Mouse (Mus musculus): ENCODE measurements at regions not wholly inside any gene's neighbourhood (a gene's known extent, or its start where the extent isn't known, plus 50 kb on each side); places are given as distances from the start of the nearest gene placed in this dataset.

- no peak overlapping the region for H3K27ac ChIP-seq (ENCODE audit: low read depth, low read length)
- no peak overlapping the region for H3K9ac ChIP-seq (replicated peaks; ENCODE audit: low read length, poor library complexity, severe bottlenecking)
- WGBS = 10% methylated on average over 3 of the region's 3 CpGs
- DNase-seq (ENCODE audit: low spot score) = peak; percentile 42
- H3K36me3 ChIP-seq (ENCODE audit: insufficient read depth, low read length) = no peaks in the 10 kb centered on the region
- no peak overlapping the region for H3K4me2 ChIP-seq (ENCODE audit: low read depth, low read length, poor library complexity, severe bottlenecking)
- H3K4me3 ChIP-seq (ENCODE audit: low read depth, low read length) = no peak overlapping the region
- H3K27me3 ChIP-seq (ENCODE audit: insufficient read depth, low read length) = no peaks in the 10 kb centered on the region
- ATAC-seq (ENCODE audit: low FRiP score) = no peak
- H3K9me3 ChIP-seq (ENCODE audit: low read length) = no peaks in the 10 kb centered on the region
- TF ChIP-seq CTCF (IDR thresholded peaks at IDR 0.05) = no peak
- H3K4me1 ChIP-seq (ENCODE audit: insufficient read depth, low read length) = no peaks in the 10 kb centered on the region
Observed at GRCm38 (mm10) chr9:91476596-91476995, 111.0 kb upstream of the Zic1 start.

GRCm38 (mm10) chr9:91462713-91463425, 97.3 kb upstream of the Zic1 start:
- no peak for ATAC-seq (ENCODE audit: low FRiP score)
- no peak for DNase-seq (ENCODE audit: low spot score)
- WGBS = 77% methylated on average over 5 of the region's 5 CpGs

GRCm38 (mm10) chr9:91459921-91460320, 94.3 kb upstream of the Zic1 start:
- Histone ChIP-seq H3K36me3 (ENCODE audit: insufficient read depth, low read length) (no peaks in the 10 kb centered on the region), H3K4me3 (ENCODE audit: low read depth, low read length) (no peak overlapping the region), H3K9ac (replicated peaks; ENCODE audit: low read length, poor library complexity, severe bottlenecking) (no peak overlapping the region), H3K4me2 (ENCODE audit: low read depth, low read length, poor library complexity, severe bottlenecking) (no peak overlapping the region), H3K27me3 (ENCODE audit: insufficient read depth, low read length) (no peaks in the 10 kb centered on the region), H3K27ac (ENCODE audit: low read depth, low read length) (no peak overlapping the region), H3K9me3 (ENCODE audit: low read length) (no peaks in the 10 kb centered on the region), H3K4me1 (ENCODE audit: insufficient read depth, low read length) (no peaks in the 10 kb centered on the region)
- no peak for DNase-seq (ENCODE audit: low spot score)
- no peak for ATAC-seq (ENCODE audit: low FRiP score)
- 40% methylated on average over 2 of the region's 2 CpGs for WGBS
- TF ChIP-seq CTCF (IDR thresholded peaks at IDR 0.05) = no peak

More at GRCm38 (mm10) chr9:91462713-91463425, 97.3 kb upstream of the Zic1 start:
- Histone ChIP-seq H3K36me3 (ENCODE audit: insufficient read depth, low read length) (no peaks in the 10 kb centered on the region), H3K4me3 (ENCODE audit: low read depth, low read length) (no peak overlapping the region), H3K27me3 (ENCODE audit: insufficient read depth, low read length) (no peaks in the 10 kb centered on the region), H3K4me2 (ENCODE audit: low read depth, low read length, poor library complexity, severe bottlenecking) (no peak overlapping the region), H3K4me1 (ENCODE audit: insufficient read depth, low read length) (no peaks in the 10 kb centered on the region), H3K27ac (ENCODE audit: low read depth, low read length) (no peak overlapping the region), H3K9ac (replicated peaks; ENCODE audit: low read length, poor library complexity, severe bottlenecking) (no peak overlapping the region), H3K9me3 (ENCODE audit: low read length) (no peaks in the 10 kb centered on the region)
- no peak for TF ChIP-seq CTCF (IDR thresholded peaks at IDR 0.05)

DNA sequence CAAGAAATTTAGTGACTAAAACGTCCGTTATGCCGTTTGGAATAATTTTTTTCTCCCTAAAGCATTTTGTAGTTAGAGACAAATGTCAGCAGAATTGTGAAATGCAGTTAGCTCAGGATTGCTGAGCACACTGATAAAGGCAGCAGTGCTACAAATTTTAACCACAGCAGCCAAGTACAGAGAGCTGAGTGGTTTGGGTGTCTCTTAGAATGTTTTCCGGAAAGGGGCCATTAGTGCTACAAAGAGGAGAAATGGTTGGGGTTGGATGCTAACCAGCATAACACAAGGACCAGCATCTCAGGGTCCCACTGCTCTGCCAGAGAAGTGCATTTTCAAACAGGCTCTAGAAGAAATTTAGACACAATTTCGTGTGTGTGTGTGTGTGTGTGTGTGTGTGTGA, 91.2 kb upstream of the Zic1 start:
- no peak for TF ChIP-seq CTCF (IDR thresholded peaks at IDR 0.05)
- Histone ChIP-seq H3K36me3 (ENCODE audit: insufficient read depth, low read length) (no peaks in the 10 kb centered on the region), H3K4me2 (ENCODE audit: low read depth, low read length, poor library complexity, severe bottlenecking) (no peak overlapping the region), H3K4me1 (ENCODE audit: insufficient read depth, low read length) (no peaks in the 10 kb centered on the region), H3K27ac (ENCODE audit: low read depth, low read length) (no peak overlapping the region), H3K9ac (replicated peaks; ENCODE audit: low read length, poor library complexity, severe bottlenecking) (no peak overlapping the region), H3K9me3 (ENCODE audit: low read length) (no peaks in the 10 kb centered on the region), H3K4me3 (ENCODE audit: low read depth, low read length) (no peak overlapping the region), H3K27me3 (ENCODE audit: insufficient read depth, low read length) (no peaks in the 10 kb centered on the region)
- DNase-seq (ENCODE audit: low spot score) = no peak
- no peak for ATAC-seq (ENCODE audit: low FRiP score)
- WGBS = 53% methylated on average over 5 of the region's 5 CpGs

- Histone ChIP-seq H3K36me3 (ENCODE audit: insufficient read depth, low read length) (no peaks in the 10 kb centered on the region), H3K4me2 (ENCODE audit: low read depth, low read length, poor library complexity, severe bottlenecking) (no peak overlapping the region), H3K27ac (ENCODE audit: low read depth, low read length) (no peak overlapping the region), H3K27me3 (ENCODE audit: insufficient read depth, low read length) (no peaks in the 10 kb centered on the region), H3K4me3 (ENCODE audit: low read depth, low read length) (no peak overlapping the region), H3K9ac (replicated peaks; ENCODE audit: low read length, poor library complexity, severe bottlenecking) (no peak overlapping the region), H3K9me3 (ENCODE audit: low read length) (no peaks in the 10 kb centered on the region), H3K4me1 (ENCODE audit: insufficient read depth, low read length) (no peaks in the 10 kb centered on the region)
- TF ChIP-seq CTCF (IDR thresholded peaks at IDR 0.05) = no peak
- ATAC-seq (ENCODE audit: low FRiP score) (no peak), DNase-seq (ENCODE audit: low spot score) (no peak)
- 67% methylated on average over 1 of the region's 1 CpGs for WGBS
Observed at GRCm38 (mm10) chr9:91456253-91456823, 90.7 kb upstream of the Zic1 start.

DNA sequence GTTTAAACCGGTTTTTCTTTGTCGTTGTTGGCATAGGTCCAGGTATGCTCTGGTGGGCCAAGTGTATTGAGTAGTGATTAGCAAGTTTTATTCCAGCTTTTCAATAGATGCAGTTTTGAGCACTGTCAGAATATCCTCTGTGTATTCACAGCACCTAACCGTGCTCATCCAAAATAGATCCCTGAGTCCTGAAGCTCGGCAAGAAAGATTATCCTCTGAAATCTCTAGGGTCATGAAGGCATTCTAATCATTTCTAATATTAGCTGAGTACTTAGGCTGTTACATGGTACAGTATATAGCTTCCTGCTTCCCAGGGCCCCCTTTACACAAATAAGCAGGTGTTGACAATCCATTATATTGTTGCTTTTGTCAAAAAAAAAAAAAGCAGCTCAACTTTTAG, 73.5 kb upstream of the Zic1 start:
- H3K4me3 ChIP-seq (ENCODE audit: low read depth, low read length) = no peak overlapping the region
- no peak for TF ChIP-seq CTCF (IDR thresholded peaks at IDR 0.05)
- H3K9ac ChIP-seq (replicated peaks; ENCODE audit: low read length, poor library complexity, severe bottlenecking) = no peak overlapping the region
- 38% methylated on average over 4 of the region's 4 CpGs for WGBS
- H3K27me3 ChIP-seq (ENCODE audit: insufficient read depth, low read length) = no peaks in the 10 kb centered on the region
- no peaks in the 10 kb centered on the region for H3K4me1 ChIP-seq (ENCODE audit: insufficient read depth, low read length)
- no peak for DNase-seq (ENCODE audit: low spot score)
- ATAC-seq (ENCODE audit: low FRiP score) = no peak
- H3K27ac ChIP-seq (ENCODE audit: low read depth, low read length) = no peak overlapping the region
- H3K9me3 ChIP-seq (ENCODE audit: low read length) = no peaks in the 10 kb centered on the region
- H3K4me2 ChIP-seq (ENCODE audit: low read depth, low read length, poor library complexity, severe bottlenecking) = no peak overlapping the region
- no peaks in the 10 kb centered on the region for H3K36me3 ChIP-seq (ENCODE audit: insufficient read depth, low read length)

Measured in midbrain, postnatal 0 days (tissue).